Mouse (Mus musculus) embryonic fibroblast, embryonic 13.5 days (primary cell): ENCODE data around the gene Mypop.

Source experiments
- CTCF ChIP-seq: IDR thresholded peaks from 2 replicates; pipeline ENCODE4 v1.5.1; 2011; ENCODE audit warnings: mild to moderate bottlenecking, control low read depth, low read length, moderate library complexity, borderline replicate concordance; ENCODE audit not compliant: insufficient read depth
- POLR2A ChIP-seq: IDR thresholded peaks from 2 replicates; pipeline ENCODE4 v1.6.1; 2011; ENCODE audit warnings: low read depth, mild to moderate bottlenecking, control low read depth, low read length, moderate library complexity

DNA sequence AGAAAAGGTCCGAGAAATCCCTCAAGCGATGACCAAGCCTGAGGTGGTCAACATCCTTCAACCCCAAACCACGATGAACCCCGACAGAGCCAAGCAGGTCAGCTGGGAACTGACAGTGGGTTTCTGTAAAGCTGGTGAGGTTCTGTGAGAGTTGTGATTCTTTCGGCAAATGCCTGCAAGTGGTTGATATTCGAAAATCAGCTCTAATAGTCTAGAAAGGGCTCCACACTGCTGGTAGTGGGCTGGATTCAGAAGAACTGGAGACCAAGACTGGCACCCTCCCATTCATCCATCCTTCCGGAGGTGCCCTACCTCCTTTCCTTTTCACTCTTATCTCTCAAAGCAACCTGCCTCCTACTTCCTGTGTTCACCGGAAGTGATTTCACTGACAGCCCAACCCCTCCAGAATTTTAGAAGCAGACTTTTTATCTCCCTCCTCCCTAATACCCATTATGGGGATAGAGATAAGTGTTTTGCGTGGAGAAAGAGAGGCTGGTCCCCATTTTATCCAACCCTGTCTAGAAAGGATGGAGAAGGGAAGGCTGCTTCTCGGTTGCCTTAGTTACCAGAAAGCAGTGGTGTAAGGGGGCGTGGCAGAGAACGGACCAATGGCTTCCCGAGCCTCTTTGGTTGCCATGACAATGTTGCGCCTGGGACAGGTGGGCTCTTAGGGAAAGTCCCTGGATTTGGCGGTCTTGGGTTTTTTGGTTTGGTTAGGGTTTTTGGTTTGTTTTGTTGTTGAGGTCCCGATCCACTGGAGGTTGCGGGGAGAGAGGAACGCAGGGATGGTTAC is 40.3 kb upstream of the Mypop start:
- TF ChIP-seq CTCF (no peak), POLR2A (no peak)
